Mouse (Mus musculus) hindbrain, embryonic 15.5 days (tissue): Measurements from ENCODE around the gene Lamtor1. TPM values are rescaled to one million over a fixed set of nuclear protein-coding genes. Genes with fewer than 3 reads are reported as not detected.
A peak's percentile ranks its signal among the peaks of the same experiment; 100 is the strongest.

Experiments used
- ATAC-seq: fragments of 200-750 bp; cut with Nextera tagmentation; 2 replicates; pipeline ENCODE4 v1.8.0; 2017; ENCODE audit warnings: low read depth, moderate number of reproducible peaks, moderate TSS enrichment; ENCODE audit not compliant: low FRiP score
- H3K27ac ChIP-seq: fragments of 300-500 bp; sonication (generic); replicated peaks from 2 replicates; pipeline ENCODE4 v1.5.1; 2015; ENCODE audit warnings: mild to moderate bottlenecking, inconsistent platforms
- H3K27me3 ChIP-seq: fragments of 300-500 bp; sonication (generic); 2 replicates; pipeline ENCODE4 v1.6.1; 2015; ENCODE audit warnings: control low read depth, inconsistent platforms
- H3K36me3 ChIP-seq: fragments of 300-500 bp; sonication (generic); 2 replicates; pipeline ENCODE4 v1.6.1; 2015; ENCODE audit warnings: control low read depth, inconsistent platforms
- H3K4me1 ChIP-seq: fragments of 300-500 bp; sonication (generic); replicated peaks from 2 replicates; pipeline ENCODE4 v1.6.1; 2015; ENCODE audit warnings: control low read depth, inconsistent platforms
- H3K4me2 ChIP-seq: fragments of 300-500 bp; sonication (generic); 2 replicates; pipeline ENCODE4 v1.6.1; 2015; ENCODE audit warnings: moderate library complexity, mild to moderate bottlenecking, inconsistent platforms
- H3K4me3 ChIP-seq: fragments of 300-500 bp; sonication (generic); 2 replicates; pipeline ENCODE4 v1.5.1; 2015; ENCODE audit warnings: mild to moderate bottlenecking, inconsistent platforms
- H3K9ac ChIP-seq: fragments of 300-500 bp; sonication (generic); 2 replicates; pipeline ENCODE4 v1.6.1; 2015; ENCODE audit warnings: inconsistent platforms
- H3K9me3 ChIP-seq: fragments of 300-500 bp; sonication (generic); 2 replicates; pipeline ENCODE4 v1.6.1; 2016; ENCODE audit warnings: control low read depth, inconsistent platforms
- WGBS: fragments of 180-500 bp; shearing (Covaris S2); methylation state at CpG from one replicate; pipeline ENCODE4 v1.1.7; 2015; 5-methylcytosine and 5-hydroxymethylcytosine counted together
- polyA plus RNA-seq: library from polyadenylated mRNA; unstranded; fragments of >200 nt; fragmentation: Nextera tagmentation; extraction: Ambion mirVana; gene quantifications from 2 replicates; pipeline ENCODE4 v1.2.1, GENCODE M21; 2015

Lamtor1 gene
- polyA plus RNA-seq, 1 experiment from 2014 or later = 165 TPM

- H3K36me3 ChIP-seq = no peaks in the 10 kb centered on the region
- H3K9me3 ChIP-seq = no peaks in the 10 kb centered on the region
- H3K27ac ChIP-seq = no peak overlapping the region
- no peak for ATAC-seq
- H3K4me1 ChIP-seq = no peaks in the 10 kb centered on the region
- no peak overlapping the region for H3K4me2 ChIP-seq
- H3K4me3 ChIP-seq = no peak overlapping the region
- H3K9ac ChIP-seq = no peak overlapping the region
- H3K27me3 ChIP-seq = no peaks in the 10 kb centered on the region
- 88% methylated on average over 3 of the region's 3 CpGs for WGBS
Measured at GRCm38 (mm10) chr7:101871296-101871695, 34.4 kb upstream of the Lamtor1 start.

- H3K4me3 ChIP-seq = no peak overlapping the region
- H3K4me1 ChIP-seq = no peaks in the 10 kb centered on the region
- 100% methylated on average over 1 of the region's 1 CpGs for WGBS
Measured at GRCm38 (mm10) chr7:101875978-101876377, 29.7 kb upstream of the Lamtor1 start.

GRCm38 (mm10) chr7:101880855-101881254, 24.8 kb upstream of the Lamtor1 start:
- no peaks in the 10 kb centered on the region for H3K4me1 ChIP-seq
- no peak overlapping the region for H3K9ac ChIP-seq
- no peak overlapping the region for H3K27ac ChIP-seq
- H3K4me2 ChIP-seq = no peak overlapping the region
- H3K27me3 ChIP-seq = no peaks in the 10 kb centered on the region
- 78% methylated on average over 4 of the region's 4 CpGs for WGBS
- no peaks in the 10 kb centered on the region for H3K9me3 ChIP-seq
- H3K36me3 ChIP-seq = no peaks in the 10 kb centered on the region
- ATAC-seq = no peak
- H3K4me3 ChIP-seq = no peak overlapping the region

More at GRCm38 (mm10) chr7:101875978-101876377, 29.7 kb upstream of the Lamtor1 start:
- Histone ChIP-seq H3K9ac (no peak overlapping the region), H3K27me3 (no peaks in the 10 kb centered on the region), H3K36me3 (no peaks in the 10 kb centered on the region), H3K9me3 (no peaks in the 10 kb centered on the region), H3K27ac (no peak overlapping the region), H3K4me2 (no peak overlapping the region)
- no peak for ATAC-seq

GRCm38 (mm10) chr7:101882413-101883154, 23.1 kb upstream of the Lamtor1 start:
- H3K9ac ChIP-seq = no peak overlapping the region
- H3K4me3 ChIP-seq = no peak overlapping the region
- H3K27me3 ChIP-seq = no peaks in the 10 kb centered on the region
- no peaks in the 10 kb centered on the region for H3K4me1 ChIP-seq
- no peak overlapping the region for H3K4me2 ChIP-seq
- 62% methylated on average over 9 of the region's 9 CpGs for WGBS
- H3K9me3 ChIP-seq = no peaks in the 10 kb centered on the region
- ATAC-seq = no peak
- H3K36me3 ChIP-seq = no peaks in the 10 kb centered on the region
- H3K27ac ChIP-seq = no peak overlapping the region

GRCm38 (mm10) chr7:101884160-101884559, 21.5 kb upstream of the Lamtor1 start:
- whole genome bisulfite sequencing = 95% methylated on average over 4 of the region's 4 CpGs
- Histone ChIP-seq H3K9me3 (no peaks in the 10 kb centered on the region), H3K4me3 (no peak overlapping the region), H3K27me3 (no peaks in the 10 kb centered on the region), H3K4me2 (no peak overlapping the region), H3K27ac (no peak overlapping the region), H3K36me3 (no peaks in the 10 kb centered on the region), H3K4me1 (no peaks in the 10 kb centered on the region), H3K9ac (no peak overlapping the region)
- no peak for ATAC-seq

- no peaks in the 10 kb centered on the region for H3K36me3 ChIP-seq
- WGBS = 90% methylated on average over 6 of the region's 6 CpGs
- H3K4me2 ChIP-seq = no peak overlapping the region
- ATAC-seq = no peak
- no peaks in the 10 kb centered on the region for H3K4me1 ChIP-seq
- no peak overlapping the region for H3K27ac ChIP-seq
- H3K27me3 ChIP-seq = no peaks in the 10 kb centered on the region
- no peak overlapping the region for H3K9ac ChIP-seq
- H3K4me3 ChIP-seq = no peak overlapping the region
- H3K9me3 ChIP-seq = no peaks in the 10 kb centered on the region
Measured at GRCm38 (mm10) chr7:101886274-101886673, 19.4 kb upstream of the Lamtor1 start.

GRCm38 (mm10) chr7:101888460-101888859, 17.2 kb upstream of the Lamtor1 start:
- ATAC-seq = no peak

GRCm38 (mm10) chr7:101895695-101896094, 10.0 kb upstream of the Lamtor1 start:
- Histone ChIP-seq H3K9ac (peak overlapping the region; percentile 48), H3K4me2 (peak overlapping the region; percentile 61), H3K27me3 (no peaks in the 10 kb centered on the region), H3K9me3 (no peaks in the 10 kb centered on the region), H3K27ac (peak overlapping the region; percentile 90), H3K4me3 (peak overlapping the region; percentile 51), H3K4me1 (peaks cover 18% of the 10 kb centered on the region), H3K36me3 (no peaks in the 10 kb centered on the region)
- no peak for ATAC-seq
- WGBS = 36% methylated on average over 9 of the region's 9 CpGs

More at GRCm38 (mm10) chr7:101888460-101888859, 17.2 kb upstream of the Lamtor1 start:
- Histone ChIP-seq H3K27ac (no peak overlapping the region), H3K4me1 (no peaks in the 10 kb centered on the region), H3K9ac (no peak overlapping the region), H3K27me3 (no peaks in the 10 kb centered on the region), H3K36me3 (no peaks in the 10 kb centered on the region), H3K9me3 (no peaks in the 10 kb centered on the region), H3K4me3 (no peak overlapping the region), H3K4me2 (no peak overlapping the region)
- 86% methylated on average over 4 of the region's 4 CpGs for WGBS

GRCm38 (mm10) chr7:101896104-101897066, 9.3 kb upstream of the Lamtor1 start:
- Histone ChIP-seq H3K4me1 (peaks cover 18% of the 10 kb centered on the region), H3K4me3 (peak overlapping the region; percentile 51), H3K36me3 (no peaks in the 10 kb centered on the region), H3K9ac (peak overlapping the region; percentile 48), H3K4me2 (peak overlapping the region; percentile 61), H3K27ac (peak overlapping the region; percentile 90), H3K27me3 (no peaks in the 10 kb centered on the region), H3K9me3 (no peaks in the 10 kb centered on the region)
- ATAC-seq = peak; percentile 98
- WGBS = under 1% methylated on average over 57 of the region's 57 CpGs

GRCm38 (mm10) chr7:101900331-101901097, 5.2 kb upstream of the Lamtor1 start:
- Histone ChIP-seq H3K4me2 (no peak overlapping the region), H3K9ac (no peak overlapping the region), H3K4me1 (peaks cover 17% of the 10 kb centered on the region), H3K27me3 (no peaks in the 10 kb centered on the region), H3K36me3 (peaks cover 4% of the 10 kb centered on the region; the same call in 1 of the 2 replicates), H3K27ac (no peak overlapping the region), H3K4me3 (no peak overlapping the region), H3K9me3 (no peaks in the 10 kb centered on the region)
- WGBS = 93% methylated on average over 16 of the region's 16 CpGs
- no peak for ATAC-seq

- Histone ChIP-seq H3K4me2 (no peak overlapping the region), H3K36me3 (peaks cover 4% of the 10 kb centered on the region; the same call in 1 of the 2 replicates), H3K4me3 (no peak overlapping the region), H3K9ac (no peak overlapping the region), H3K27ac (no peak overlapping the region), H3K4me1 (peaks cover 22% of the 10 kb centered on the region), H3K27me3 (no peaks in the 10 kb centered on the region), H3K9me3 (no peaks in the 10 kb centered on the region)
- ATAC-seq = no peak
- 93% methylated on average over 10 of the region's 10 CpGs for WGBS
Measured at GRCm38 (mm10) chr7:101901969-101902368, 3.7 kb upstream of the Lamtor1 start.
